Mouse (Mus musculus) hindbrain, postnatal 0 days (tissue): Measurements from ENCODE around the gene Qk. TPM values are rescaled to one million over a fixed set of nuclear protein-coding genes. Genes with fewer than 3 reads are reported as not detected.
A peak's percentile ranks its signal among the peaks of the same experiment; 100 is the strongest.

Experiments
- ATAC-seq: fragments of 200-750 bp; cut with Nextera tagmentation; 2 replicates; pipeline ENCODE4 v1.8.0; 2017; ENCODE audit warnings: mild to moderate bottlenecking, moderate TSS enrichment, moderate library complexity
- DNase-seq: peaks from one replicate; pipeline ENCODE4 v3.0.0-alpha.2; 2015; ENCODE audit warnings: low spot score
- H3K27ac ChIP-seq: fragments of 300-500 bp; sonication (generic); 2 replicates; pipeline ENCODE4 v1.5.1; 2014; ENCODE audit warnings: mild to moderate bottlenecking
- H3K27me3 ChIP-seq: fragments of 300-500 bp; sonication (generic); 2 replicates; pipeline ENCODE4 v1.6.1; 2014; ENCODE audit warnings: low read length, mixed read lengths; ENCODE audit not compliant: insufficient read depth
- H3K36me3 ChIP-seq: fragments of 300-500 bp; sonication (generic); 2 replicates; pipeline ENCODE4 v1.6.1; 2014; ENCODE audit warnings: low read length, mixed read lengths; ENCODE audit not compliant: insufficient read depth
- H3K4me1 ChIP-seq: fragments of 300-500 bp; sonication (generic); 2 replicates; pipeline ENCODE4 v1.6.1; 2014; ENCODE audit warnings: antibody characterized with exemption, low read length, mixed read lengths; ENCODE audit not compliant: insufficient read depth
- H3K4me2 ChIP-seq: fragments of 300-500 bp; sonication (generic); 2 replicates; pipeline ENCODE4 v1.6.1; 2014; ENCODE audit warnings: low read depth, mild to moderate bottlenecking, low read length, moderate library complexity, mixed read lengths
- H3K4me3 ChIP-seq: fragments of 300-500 bp; sonication (generic); 2 replicates; pipeline ENCODE4 v1.5.1; 2014; ENCODE audit warnings: low read length
- H3K9ac ChIP-seq: fragments of 300-500 bp; sonication (generic); replicated peaks from 2 replicates; pipeline ENCODE4 v1.6.1; 2014; ENCODE audit warnings: mild to moderate bottlenecking, low read length, moderate library complexity, mixed read lengths
- H3K9me3 ChIP-seq: fragments of 300-500 bp; sonication (generic); 2 replicates; pipeline ENCODE4 v1.6.1; 2016; ENCODE audit warnings: low read length, mixed read lengths
- CTCF ChIP-seq: IDR thresholded peaks from 2 replicates; pipeline ENCODE4 v1.5.1; 2016; ENCODE audit warnings: antibody characterized with exemption, control low read depth, low read depth
- WGBS: fragments of 180-500 bp; shearing (Covaris S2); extraction: QIAGEN DNeasy Blood & Tissue Kit; methylation state at CpG from one replicate; pipeline ENCODE4 v1.1.7; 2014; 5-methylcytosine and 5-hydroxymethylcytosine counted together
- polyA plus RNA-seq: library from polyadenylated mRNA; unstranded; fragments of >200 nt; fragmentation: Nextera tagmentation; extraction: Ambion mirVana; gene quantifications from 2 replicates; pipeline ENCODE4 v1.2.1, GENCODE M21; 2015
- total RNA-seq: library from RNA; depleted of rRNA; stranded (reverse); fragments of >200 nt; gene quantifications from 2 replicates; pipeline ENCODE4 v1.2.3, GENCODE M21; 2014

Qk gene
- total and polyA plus RNA-seq, 2 experiments from 2014 or later: 66.7 to 482 TPM

- no peak for DNase-seq
- Histone ChIP-seq H3K4me2 (no peak overlapping the region), H3K4me1 (no peaks in the 10 kb centered on the region), H3K4me3 (no peak overlapping the region), H3K36me3 (no peaks in the 10 kb centered on the region), H3K27ac (no peak overlapping the region), H3K27me3 (no peaks in the 10 kb centered on the region), H3K9me3 (no peaks in the 10 kb centered on the region), H3K9ac (no peak overlapping the region)
- WGBS: 90% methylated on average over 3 of the region's 3 CpGs
- no peak for TF ChIP-seq CTCF
- ATAC-seq: no peak
Observed at GRCm38 (mm10) chr17:10232406-10232805, 87.2 kb downstream of the Qk start.

GRCm38 (mm10) chr17:10227798-10228538, 91.7 kb downstream of the Qk start:
- no peak overlapping the region for H3K4me3 ChIP-seq
- DNase-seq: no peak
- 37% methylated on average over 3 of the region's 3 CpGs for WGBS
- no peaks in the 10 kb centered on the region for H3K36me3 ChIP-seq
- no peaks in the 10 kb centered on the region for H3K9me3 ChIP-seq
- no peak overlapping the region for H3K4me2 ChIP-seq
- H3K4me1 ChIP-seq: no peaks in the 10 kb centered on the region
- no peak for ATAC-seq
- no peak overlapping the region for H3K27ac ChIP-seq
- no peak for TF ChIP-seq CTCF
- no peak overlapping the region for H3K9ac ChIP-seq
- H3K27me3 ChIP-seq: no peaks in the 10 kb centered on the region

GRCm38 (mm10) chr17:10216164-10216563, 103.5 kb downstream of the Qk start:
- Histone ChIP-seq H3K36me3 (no peaks in the 10 kb centered on the region; the same call in 1 of the 2 replicates), H3K4me3 (no peak overlapping the region), H3K4me2 (no peak overlapping the region), H3K27me3 (no peaks in the 10 kb centered on the region), H3K27ac (no peak overlapping the region), H3K9me3 (no peaks in the 10 kb centered on the region), H3K9ac (no peak overlapping the region), H3K4me1 (no peaks in the 10 kb centered on the region)
- ATAC-seq: no peak
- DNase-seq: no peak
- no peak for TF ChIP-seq CTCF
- 54% methylated on average over 5 of the region's 5 CpGs for WGBS

GRCm38 (mm10) chr17:10209154-10209777, 110.4 kb downstream of the Qk start:
- Histone ChIP-seq H3K4me2 (no peak overlapping the region), H3K36me3 (peaks cover 7% of the 10 kb centered on the region; the same call in 1 of the 2 replicates), H3K27ac (no peak overlapping the region), H3K9me3 (no peaks in the 10 kb centered on the region), H3K27me3 (no peaks in the 10 kb centered on the region), H3K4me3 (no peak overlapping the region), H3K9ac (no peak overlapping the region), H3K4me1 (no peaks in the 10 kb centered on the region)
- no peak for TF ChIP-seq CTCF
- 17% methylated on average over 12 of the region's 12 CpGs for WGBS
- DNase-seq: no peak
- ATAC-seq: no peak

- H3K36me3 ChIP-seq: no peaks in the 10 kb centered on the region
- no peak for ATAC-seq
- no peak overlapping the region for H3K4me2 ChIP-seq
- TF ChIP-seq CTCF: peak; percentile 29
- no peak overlapping the region for H3K27ac ChIP-seq
- DNase-seq: no peak
- no peaks in the 10 kb centered on the region for H3K9me3 ChIP-seq
- H3K4me3 ChIP-seq: no peak overlapping the region
- WGBS: 79% methylated on average over 2 of the region's 2 CpGs
- no peaks in the 10 kb centered on the region for H3K4me1 ChIP-seq
- H3K9ac ChIP-seq: no peak overlapping the region
- H3K27me3 ChIP-seq: no peaks in the 10 kb centered on the region
Observed at GRCm38 (mm10) chr17:10198662-10199061, 121.0 kb downstream of the Qk start.

GRCm38 (mm10) chr17:10198231-10198630, 121.4 kb downstream of the Qk start:
- Histone ChIP-seq H3K4me3 (no peak overlapping the region), H3K27me3 (no peaks in the 10 kb centered on the region), H3K36me3 (no peaks in the 10 kb centered on the region), H3K9me3 (no peaks in the 10 kb centered on the region), H3K9ac (no peak overlapping the region), H3K4me1 (no peaks in the 10 kb centered on the region), H3K4me2 (no peak overlapping the region), H3K27ac (no peak overlapping the region)
- no peak for ATAC-seq
- DNase-seq: no peak
- 81% methylated on average over 3 of the region's 3 CpGs for WGBS
- no peak for TF ChIP-seq CTCF

GRCm38 (mm10) chr17:10195703-10196102, 124.0 kb downstream of the Qk start:
- H3K36me3 ChIP-seq: no peaks in the 10 kb centered on the region
- no peaks in the 10 kb centered on the region for H3K4me1 ChIP-seq
- no peaks in the 10 kb centered on the region for H3K27me3 ChIP-seq
- WGBS: 96% methylated on average over 6 of the region's 6 CpGs
- no peak overlapping the region for H3K4me2 ChIP-seq
- H3K9ac ChIP-seq: no peak overlapping the region
- no peaks in the 10 kb centered on the region for H3K9me3 ChIP-seq
- TF ChIP-seq CTCF: no peak
- no peak overlapping the region for H3K4me3 ChIP-seq
- ATAC-seq (0 out of 2 replicates have a peak, but pooled peaks have one; percentile 18), DNase-seq (no peak)
- H3K27ac ChIP-seq: no peak overlapping the region
